Mouse (Mus musculus) adrenal gland, adult 8-10 months (tissue): ENCODE data around the gene Fzr1. TPM values are rescaled to one million over a fixed set of nuclear protein-coding genes. Genes with fewer than 3 reads are reported as not detected.

Source experiments
- DNase-seq: peaks from one replicate; pipeline ENCODE4 v3.0.0; 2022
- total RNA-seq, 4 experiments: library from RNA; stranded (reverse); gene quantifications; 2 replicates each; pipeline ENCODE4 v1.2.4; 2022

Gene Fzr1
- total RNA-seq, 4 experiments from 2014 or later, result 47.1 to 52.7 (median 49.9) TPM

GRCm38 (mm10) chr10:81382039-81382438 is 3.7 kb upstream of the Fzr1 start:
- no peak for DNase-seq

DNA sequence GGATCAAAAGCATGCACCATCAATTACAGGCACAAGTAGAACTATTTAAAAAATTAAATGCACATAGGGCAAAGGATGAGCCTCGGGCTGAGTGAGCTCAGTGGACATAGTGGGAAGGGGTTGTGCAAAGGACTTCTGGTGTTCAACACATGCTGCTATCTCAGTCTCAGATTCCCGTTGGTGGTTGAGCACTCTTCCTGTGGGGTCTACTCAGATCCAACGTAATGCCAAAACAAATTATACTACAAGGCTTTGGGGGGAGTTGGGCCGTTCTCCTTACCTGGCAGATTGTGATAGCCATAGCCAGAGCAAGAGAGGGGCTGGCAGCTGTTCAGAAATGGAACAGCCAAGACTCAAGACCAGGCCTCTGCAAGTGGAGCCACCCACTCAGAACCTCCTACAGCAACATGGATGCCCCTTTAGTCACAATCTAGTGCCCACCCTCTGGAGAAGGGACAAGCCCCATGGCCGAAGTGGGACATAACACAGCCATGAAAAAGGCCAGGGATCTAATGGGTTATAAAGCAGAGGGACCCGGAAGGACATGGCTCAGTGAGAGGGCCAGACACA is 1.6 kb upstream of the Fzr1 start:
- DNase-seq, result no peak

DNA sequence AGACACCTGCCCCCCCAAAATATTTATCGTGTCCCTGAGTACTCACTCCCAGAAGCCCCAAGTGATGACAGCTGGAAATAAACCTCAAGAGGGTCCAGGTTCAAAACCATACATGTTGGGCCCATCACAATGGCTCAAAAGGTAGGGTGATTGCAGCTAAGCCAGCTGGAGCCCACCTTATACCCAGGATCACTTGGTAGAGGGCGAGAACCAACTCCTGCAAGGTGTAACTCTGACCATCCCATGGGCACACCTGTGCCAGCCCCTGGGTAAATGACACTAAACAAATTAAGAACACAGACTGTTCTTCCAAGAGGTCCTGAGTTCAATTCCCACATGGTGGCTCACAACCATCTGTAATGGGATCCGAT is 852 bp upstream of the Fzr1 start:
- DNase-seq, result no peak

DNA sequence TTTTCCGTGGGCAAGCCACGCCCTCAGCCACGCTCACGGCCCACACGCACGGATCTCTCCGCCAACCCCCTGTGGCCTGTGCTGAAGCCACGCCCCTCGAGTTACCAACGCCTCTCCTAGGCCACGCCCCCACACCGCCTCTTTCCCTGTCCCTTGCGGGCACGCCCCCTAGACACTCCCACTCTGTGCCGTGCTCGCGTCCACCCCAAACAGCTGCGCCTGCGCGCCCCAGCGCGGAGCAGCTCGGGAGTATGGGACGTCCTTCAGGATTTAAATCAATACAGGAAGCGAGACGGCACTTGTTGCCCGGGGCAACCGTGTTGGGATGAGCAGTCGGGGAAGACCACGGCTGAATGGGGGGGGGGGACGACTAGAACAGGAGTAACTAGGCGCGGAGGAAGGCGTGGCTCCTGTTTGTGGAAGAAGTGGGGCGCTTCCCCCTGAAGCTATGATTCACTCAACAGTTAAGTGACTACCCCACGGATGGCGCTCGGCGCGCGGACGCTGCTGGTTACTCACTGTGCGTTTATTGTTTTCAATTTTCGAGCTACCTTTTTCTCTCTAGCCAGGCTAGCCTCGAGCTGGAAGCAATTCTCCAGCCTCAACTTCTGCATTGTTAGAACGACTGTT is 352 bp upstream of the Fzr1 start:
- DNase-seq, result peak; percentile 100

- DNase-seq, result no peak
Observed at GRCm38 (mm10) chr10:81377362-81377664, 1.0 kb downstream of the Fzr1 start.

DNA sequence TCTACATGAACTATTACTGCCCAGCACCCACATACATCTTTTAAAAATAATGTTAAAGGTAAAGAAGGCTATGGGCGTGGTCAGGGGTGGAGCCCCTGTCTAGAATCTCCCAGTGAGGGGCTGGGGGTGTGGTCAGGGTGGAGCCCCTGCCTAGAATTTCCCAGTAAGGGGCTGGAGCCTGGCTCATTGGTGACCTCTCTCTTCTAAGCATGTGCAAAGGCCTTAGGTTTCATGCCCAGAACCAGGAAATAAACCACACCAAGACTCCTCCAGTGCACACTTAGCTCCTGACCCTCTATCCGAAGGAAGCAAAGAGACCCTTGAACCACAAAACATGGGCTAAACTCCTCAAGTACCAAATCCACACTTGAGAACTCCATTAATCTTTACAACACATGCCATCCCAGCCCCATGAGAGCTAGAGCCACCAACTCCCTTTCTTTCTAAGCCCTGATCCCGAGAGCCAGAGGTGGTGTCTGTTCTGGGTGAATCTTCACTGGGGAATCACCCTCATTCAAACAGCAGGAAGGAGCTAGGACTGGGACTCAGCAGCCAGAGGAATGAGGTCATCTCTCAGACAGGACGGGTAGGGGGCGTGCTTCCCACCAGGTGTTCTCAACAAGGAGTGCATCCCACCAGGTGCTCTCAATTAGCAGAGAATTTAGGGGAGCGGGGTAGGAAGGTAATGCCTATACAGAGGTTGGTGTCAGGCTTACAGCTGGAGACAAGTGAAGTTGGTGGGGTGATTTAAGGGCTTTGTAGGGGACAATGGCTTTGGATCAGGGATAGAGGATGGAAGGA is 1.6 kb downstream of the Fzr1 start:
- no peak for DNase-seq

- DNase-seq, result no peak
Observed at GRCm38 (mm10) chr10:81375322-81375721, 3.0 kb downstream of the Fzr1 start.

DNA sequence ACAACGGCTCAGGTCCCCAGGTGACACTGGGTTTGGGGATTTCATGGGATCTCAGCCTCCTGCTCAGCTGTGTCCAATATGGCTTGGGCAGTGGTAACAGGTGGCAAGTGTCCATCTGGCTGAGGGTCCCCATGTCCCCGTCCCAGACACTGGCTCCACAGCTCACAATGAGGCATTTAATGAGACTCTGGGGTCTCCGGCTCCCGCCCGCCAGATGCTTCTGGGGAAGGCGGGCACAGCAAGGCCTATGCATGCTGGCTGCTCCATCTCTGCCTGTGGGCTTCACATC is 11.2 kb downstream of the Fzr1 start:
- no peak for DNase-seq

DNA sequence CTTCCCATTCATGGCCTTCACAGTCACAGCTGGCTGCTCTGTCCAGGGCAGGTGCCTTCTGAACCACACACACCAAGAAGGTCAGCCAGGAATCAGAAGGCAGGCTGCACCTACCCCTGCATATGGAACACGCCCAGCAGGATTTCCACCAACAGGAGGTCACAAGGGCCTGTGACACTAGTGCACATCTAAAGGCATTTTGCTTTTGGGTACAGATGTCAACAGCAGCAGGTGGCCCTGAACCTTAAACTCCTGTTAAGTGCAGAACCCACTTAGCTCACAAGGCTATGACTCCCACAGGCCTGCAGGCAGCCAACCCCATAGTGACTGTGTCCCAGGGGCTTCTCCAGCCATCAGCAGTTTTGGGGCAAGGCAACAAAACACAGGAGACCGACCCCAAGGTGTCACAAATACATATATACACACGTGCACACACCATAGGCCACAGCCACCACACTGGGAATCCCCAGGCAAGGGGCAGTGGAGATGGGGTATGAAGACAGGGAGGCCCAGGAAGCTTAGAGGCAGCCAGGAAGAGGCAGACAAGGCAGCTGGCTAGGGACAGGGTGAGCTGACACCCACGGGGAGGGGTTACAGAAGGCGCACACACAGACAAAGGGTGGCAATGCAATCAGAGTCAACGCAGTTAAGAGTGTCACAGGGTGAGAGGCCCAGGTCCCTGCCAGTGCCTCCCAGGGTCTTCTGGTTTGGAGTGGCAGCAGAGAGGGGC is 11.7 kb downstream of the Fzr1 start:
- no peak for DNase-seq

- no peak for DNase-seq
Observed at GRCm38 (mm10) chr10:81365672-81366476, 12.4 kb downstream of the Fzr1 start, which contains the start of gene 4930404N11Rik. 4930404N11Rik (minus strand) TSS chr10:81365816.

DNA sequence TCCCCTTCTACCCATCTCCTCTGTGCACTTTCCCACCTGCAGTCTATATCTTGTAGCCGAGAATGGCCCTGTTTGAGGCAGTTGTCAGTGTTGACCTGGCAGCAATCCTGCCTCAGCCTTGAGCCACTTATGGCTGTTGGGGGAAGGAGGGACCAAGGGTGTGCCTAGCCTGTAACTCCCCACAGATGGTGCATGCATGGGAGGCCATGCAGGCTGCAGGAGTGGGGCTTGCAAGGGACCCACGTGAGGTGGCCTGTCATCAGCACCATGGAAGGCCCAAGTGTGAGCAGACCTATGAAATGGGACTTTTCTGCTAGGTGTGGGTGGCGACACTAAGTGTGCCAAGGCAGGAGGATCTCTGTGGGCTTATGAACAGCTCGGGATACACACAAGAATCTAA is 13.2 kb downstream of the Fzr1 start:
- no peak for DNase-seq

- no peak for DNase-seq
Observed at GRCm38 (mm10) chr10:81364666-81365065, 13.7 kb downstream of the Fzr1 start.

DNA sequence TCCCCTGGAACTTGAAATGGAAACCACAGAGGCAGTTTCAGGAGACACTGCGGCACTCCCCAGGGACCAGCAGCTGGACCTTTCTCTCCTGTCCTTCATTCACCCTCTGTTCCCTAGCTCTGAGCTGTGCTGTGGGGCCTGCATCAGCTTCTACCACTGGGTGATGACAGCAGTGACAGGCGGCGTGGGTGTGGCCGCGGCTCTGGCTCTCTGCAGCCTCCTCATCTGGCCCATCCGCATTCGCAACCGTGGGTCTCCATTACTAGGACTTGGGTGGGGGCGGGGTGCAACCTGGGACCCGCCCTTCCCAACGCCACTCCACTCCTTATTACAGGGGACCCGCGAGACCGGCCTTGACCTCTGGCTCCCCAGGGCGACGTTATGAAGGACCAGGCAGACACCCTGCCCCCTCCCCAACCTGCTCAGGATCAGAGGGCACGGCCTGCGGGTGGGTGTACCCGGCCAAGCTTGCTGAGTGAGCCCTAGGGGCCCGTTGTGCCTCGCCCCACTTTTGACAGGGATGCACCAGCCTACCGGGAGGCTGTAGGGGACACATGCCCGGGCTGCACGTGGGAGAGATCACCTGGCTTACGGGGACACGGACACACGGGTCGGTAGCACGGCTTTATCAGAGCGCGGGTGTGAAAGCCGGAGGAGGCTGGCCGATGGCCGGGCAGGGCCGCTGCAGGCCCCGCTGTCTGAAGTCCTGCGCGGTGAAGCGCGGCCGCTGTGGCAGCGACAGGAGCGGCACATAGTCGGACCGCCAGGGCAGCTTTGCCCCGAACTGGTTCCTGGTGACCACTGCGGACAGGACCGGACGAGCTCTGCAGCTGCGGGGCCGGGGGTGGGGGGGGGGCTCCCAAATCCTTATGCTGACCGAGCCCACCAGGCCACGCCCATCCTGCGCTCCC is 14.6 kb downstream of the Fzr1 start:
- no peak for DNase-seq

- DNase-seq, result no peak
Observed at GRCm38 (mm10) chr10:81362336-81362949, 15.9 kb downstream of the Fzr1 start.

- no peak for DNase-seq
Observed at GRCm38 (mm10) chr10:81360721-81361120, 17.6 kb downstream of the Fzr1 start.

DNA sequence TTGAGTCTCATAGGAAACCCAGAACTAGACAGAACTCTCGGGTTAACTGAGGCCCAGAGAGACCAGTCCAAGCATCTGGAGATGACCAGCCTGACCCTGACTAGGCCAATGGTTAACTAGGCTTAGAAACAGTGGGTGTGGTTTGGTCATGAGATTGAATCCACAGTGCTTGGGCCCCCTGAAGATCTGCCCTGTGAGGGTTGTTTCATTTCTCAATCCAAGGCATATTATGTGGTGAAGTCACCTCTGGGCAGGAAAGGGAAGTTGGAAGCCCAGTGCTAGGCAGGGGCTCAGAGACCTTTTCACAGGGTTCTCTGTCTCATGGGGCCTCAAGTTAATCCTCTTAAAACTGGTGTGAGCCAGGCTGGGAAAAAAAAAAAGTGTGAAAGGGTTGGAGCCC is 19.5 kb downstream of the Fzr1 start:
- no peak for DNase-seq

GRCm38 (mm10) chr10:81358209-81358608 is 20.1 kb downstream of the Fzr1 start:
- no peak for DNase-seq

GRCm38 (mm10) chr10:81356991-81357844 is 21.1 kb downstream of the Fzr1 start, which contains the start of gene Mfsd12:
Mfsd12 (plus strand) TSS chr10:81357491.
- DNase-seq, result peak; percentile 85

- no peak for DNase-seq
Observed at GRCm38 (mm10) chr10:81356352-81356990, 21.8 kb downstream of the Fzr1 start.

GRCm38 (mm10) chr10:81355533-81355932 is 22.8 kb downstream of the Fzr1 start:
- no peak for DNase-seq
